Mouse (Mus musculus): Measurements from ENCODE around the gene Msx1.
"Not testable (repeated sequence)": the region's sequence is repeated elsewhere in the genome, so short reads cannot be mapped to it uniquely, and the experiment has no call there.

The Msx1 gene

DNA sequence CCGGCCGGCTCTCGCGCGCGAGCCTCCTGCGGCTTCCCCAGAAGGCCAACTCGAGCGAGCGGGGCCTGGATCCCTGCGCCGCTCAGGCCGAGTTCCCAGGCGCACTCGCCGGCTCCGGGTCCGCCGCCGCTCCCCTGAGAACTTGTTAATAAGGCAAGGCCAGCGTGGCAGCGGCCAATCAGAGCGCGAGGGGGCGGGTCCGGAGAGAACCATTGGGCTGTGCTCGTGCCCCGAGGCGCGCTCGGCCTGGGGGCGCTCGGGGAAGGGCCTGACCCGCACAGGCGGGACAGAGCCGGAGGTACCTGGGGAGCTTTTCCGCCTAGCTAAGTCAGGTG lies at the start of gene Msx1:
Gene Msx1 (minus strand): TSS at position 123 of the 335 bp plus-strand sequence.
- DNase-seq (ENCODE audit: low spot score): peak; percentile 67

DNA sequence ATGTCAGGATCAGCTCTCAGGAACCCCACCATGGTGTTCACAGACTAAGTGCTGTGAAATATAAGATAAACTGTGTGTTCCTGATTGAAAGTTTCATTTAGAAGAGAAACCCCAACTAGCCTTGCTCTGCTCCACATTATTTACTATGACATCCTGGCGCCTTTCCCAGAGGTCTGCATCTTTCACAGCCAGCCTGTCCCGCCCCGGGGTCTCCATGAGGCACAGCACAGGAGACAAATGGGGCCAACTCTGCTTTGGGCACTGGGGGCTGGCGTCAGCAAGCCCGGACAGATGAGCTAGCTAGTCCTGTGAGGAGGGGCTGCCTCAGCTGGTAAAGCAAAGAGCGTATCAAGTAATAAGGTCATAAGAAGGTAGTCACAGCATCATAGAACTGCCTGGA lies 41.1 kb upstream of the Msx1 start:
- no peak for DNase-seq (ENCODE audit: low spot score)

DNA sequence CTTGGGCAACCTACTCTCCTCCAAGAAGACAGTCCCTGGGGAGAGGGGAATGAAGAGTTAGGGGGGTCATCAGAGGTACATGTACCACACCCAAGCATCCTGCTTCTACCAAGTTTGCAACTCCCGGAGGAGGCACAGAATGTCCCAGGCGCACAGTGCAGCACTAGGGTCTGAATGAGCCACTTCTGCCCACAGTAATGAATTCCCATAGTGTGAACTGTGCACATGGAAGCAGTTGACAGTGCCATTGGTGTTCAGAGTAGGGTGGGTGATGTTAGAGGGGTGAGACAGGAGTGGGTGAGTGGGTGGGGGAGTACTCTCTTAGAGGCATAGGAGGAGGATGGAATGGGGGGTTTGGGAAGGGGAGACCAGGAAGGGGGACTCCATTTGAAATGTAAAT lies 39.9 kb upstream of the Msx1 start:
- DNase-seq (ENCODE audit: low spot score): no peak

DNA sequence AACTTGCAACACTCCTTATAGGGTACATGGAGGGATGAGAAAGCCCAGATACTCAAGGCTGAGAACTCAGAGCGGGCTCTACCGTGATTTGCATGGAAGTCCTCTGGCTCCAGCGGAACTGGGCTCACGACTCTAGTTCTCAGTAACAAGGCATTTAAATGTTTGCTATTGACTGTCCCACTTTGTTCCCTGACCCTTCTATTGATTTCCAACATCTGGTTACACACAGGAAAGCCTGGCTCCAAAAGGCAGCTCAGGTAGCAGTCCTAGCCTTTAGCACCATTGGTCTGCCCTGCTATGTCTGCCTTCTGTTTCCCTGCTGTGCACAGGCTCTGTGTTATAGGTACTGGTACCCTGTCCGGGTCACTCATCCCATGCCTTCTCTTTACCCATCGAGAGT lies 36.5 kb upstream of the Msx1 start:
- DNase-seq (ENCODE audit: low spot score): no peak

DNA sequence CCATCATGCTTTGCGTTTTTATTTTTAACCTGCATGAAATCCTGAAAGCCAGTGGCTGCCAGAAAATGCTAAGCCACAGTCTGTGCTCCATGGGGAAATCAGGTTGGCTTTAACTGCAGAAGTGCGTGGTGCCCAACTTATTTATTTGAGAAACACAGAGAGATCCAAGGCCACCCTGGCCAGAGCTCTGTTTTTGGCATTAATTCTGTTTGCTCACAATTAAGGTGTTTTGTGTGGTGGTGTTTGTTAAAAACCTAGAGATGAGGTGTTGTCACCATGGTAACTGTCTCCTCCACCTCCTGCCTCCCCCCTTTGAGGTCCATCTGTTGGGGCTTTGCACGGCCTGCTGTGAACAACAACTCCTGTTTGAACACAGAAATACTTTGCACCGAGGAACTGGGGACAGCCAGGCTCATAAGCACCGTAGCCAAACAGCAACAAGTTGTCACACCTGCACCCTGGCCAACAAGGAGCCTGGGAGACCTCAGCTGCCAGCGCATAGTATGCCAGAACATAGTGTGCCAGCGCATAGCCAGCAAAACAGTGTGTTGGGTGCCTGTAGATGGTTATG lies 35.9 kb upstream of the Msx1 start:
- no peak for DNase-seq (ENCODE audit: low spot score)

DNA sequence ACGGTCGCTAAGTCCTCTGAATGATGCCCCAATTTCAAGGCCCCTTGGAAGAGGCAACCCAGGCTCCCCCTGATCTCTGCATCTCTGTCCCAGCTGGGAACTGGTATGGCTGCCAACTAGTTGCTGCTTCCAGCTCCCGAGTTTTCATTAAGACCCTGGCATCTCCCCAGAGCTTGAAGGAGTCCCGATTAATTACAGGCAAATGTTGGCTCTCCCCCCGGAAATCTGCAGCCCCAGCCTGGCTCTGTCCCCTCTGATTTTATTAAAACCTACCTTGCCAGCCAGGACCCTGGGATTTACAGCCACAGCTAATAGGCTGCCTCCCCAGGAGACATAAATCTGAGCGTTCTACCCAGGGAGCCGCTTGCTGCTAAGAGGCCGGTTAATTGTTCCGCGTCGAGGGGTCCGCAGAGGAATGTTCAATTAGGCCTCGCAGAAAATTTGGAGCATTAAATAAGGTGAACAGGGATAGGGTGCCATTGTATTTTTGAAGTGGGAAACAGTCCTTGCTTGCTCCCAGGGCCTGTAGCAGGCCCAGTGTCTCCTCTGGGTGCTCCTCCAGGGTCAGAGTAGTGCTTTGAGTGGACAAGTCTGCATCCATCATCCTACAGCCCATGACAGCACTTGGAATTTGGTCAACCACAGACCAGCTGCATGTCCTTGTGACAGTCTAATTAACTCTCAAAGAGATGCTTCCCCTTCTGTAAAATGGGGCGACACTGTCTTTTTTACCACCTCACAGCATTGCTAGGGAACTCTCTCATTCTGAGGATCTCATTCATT lies 33.6 kb upstream of the Msx1 start:
- no peak for DNase-seq (ENCODE audit: low spot score)

DNA sequence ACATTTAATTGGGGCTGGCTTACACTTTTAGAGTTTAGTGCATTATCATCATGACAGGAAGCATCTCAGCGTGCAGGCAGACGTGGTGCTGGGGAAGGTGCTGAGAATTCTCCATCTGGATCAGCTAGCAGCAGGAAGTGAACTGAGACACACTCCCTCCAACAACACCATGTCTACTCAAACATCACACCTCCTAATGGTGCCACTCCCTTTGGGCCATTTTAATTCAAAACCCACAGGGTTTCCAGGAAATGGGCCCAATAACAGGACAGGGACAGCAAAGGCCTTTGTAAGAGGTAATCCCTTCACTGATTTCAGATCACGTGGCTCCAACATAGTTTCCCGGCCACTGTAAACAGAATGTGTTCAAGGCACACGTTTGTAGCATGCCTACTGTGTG lies 31.7 kb upstream of the Msx1 start:
- no peak for DNase-seq (ENCODE audit: low spot score)

DNA sequence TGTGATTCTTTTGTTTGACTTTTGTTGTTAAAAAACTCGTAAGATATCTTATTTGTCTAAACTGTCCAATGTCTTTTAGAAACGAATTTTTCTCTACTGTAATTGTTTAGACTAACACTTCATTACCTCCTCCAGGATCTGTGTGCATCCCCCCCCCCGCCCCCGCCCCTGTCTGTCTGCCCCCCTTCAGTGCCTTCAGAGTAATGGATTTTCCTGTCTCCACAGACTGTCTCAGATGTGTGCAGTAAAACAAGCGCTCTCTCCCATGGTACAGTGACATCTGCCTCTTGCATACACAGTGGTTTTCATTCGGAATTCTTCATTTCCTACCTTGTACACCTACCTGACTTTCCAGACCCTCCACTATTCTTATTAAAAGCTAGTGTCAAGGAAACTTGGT lies 29.9 kb upstream of the Msx1 start:
- no peak for DNase-seq (ENCODE audit: low spot score)

DNA sequence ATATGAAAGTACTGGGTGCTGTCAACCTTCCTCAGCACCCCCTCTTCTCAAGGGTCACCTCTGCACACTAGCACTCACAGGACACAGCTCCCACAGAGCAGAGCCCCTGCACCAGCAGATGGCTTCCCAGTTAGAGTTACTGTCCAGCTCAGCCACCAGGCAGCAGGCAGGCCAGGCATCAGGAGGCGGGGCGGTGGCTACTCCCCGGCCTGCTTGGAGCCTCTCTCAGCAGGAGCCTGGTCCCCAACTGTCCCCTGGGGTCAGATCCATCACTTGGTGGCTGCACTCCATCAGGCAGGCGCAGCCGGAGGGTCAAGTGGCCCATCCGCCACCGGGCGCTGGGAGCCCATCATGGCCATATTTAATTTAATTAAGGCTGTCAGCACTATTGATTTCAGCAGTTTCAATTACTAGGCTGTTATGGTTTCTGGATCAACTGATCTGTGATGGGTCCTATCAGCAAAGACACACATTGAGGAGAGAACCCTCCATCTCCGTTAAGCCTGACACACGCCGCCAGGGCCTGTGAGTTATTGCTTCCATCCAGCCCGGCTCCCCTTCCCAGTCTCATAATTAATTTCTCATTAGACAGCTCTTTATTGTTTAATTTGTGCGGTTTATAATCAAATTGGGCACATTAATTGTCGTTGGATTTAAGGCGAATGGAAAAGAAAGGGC lies 27.1 kb upstream of the Msx1 start:
- no peak for DNase-seq (ENCODE audit: low spot score)

DNA sequence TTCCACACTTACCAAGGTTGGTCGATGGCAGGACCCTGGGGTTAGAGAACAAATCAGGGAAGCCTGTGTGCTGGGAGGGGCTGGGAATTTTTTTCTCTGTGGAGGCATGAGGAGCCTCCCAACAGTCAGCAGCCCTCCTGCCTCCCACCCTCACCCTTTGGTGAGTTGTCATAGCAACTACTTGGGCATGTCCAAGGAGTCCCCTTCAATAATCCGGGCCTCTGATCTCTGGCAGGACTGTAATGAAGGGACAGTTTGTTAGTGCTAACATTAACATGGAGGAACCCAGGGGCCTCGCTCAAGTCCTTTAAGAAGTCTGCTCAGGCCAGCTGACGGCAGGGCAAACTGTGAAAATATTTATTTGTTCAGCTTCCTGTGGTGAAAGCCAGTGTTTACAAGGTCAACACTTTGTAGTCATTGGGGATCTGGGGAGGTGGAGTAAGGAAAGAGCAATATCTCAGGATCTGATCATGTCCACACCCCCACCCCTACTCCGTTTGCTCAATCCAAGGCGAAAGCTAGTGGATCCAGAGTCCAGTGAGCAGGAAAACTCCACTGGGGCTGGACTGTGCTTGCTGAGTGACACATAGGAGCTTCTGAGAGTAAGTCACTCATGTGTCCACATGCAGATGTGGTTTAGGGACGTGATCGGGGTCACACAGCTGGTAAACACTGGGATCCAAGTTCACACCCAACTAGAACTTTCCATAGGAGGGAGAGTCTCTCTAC lies 24.8 kb upstream of the Msx1 start:
- no peak for DNase-seq (ENCODE audit: low spot score)

DNA sequence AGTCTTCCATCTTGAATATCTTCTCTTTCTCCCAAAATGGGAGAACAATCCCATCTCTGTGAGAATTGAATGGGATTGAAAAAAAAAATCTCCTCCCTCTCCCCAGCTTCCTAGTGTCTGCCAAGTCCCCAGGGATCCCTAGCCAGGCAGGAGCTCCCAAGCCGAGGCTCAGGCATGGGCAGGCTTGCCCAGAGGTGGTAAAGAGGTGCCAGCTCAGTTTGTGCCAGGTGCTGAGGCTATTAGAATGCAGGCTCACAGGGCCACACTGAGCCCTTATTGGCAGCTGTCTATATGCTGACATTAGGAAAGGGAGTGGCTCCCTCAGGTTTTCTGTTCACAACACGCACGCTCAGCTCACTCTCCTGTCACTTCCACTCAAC lies 11.9 kb upstream of the Msx1 start:
- DNase-seq (ENCODE audit: low spot score): no peak

DNA sequence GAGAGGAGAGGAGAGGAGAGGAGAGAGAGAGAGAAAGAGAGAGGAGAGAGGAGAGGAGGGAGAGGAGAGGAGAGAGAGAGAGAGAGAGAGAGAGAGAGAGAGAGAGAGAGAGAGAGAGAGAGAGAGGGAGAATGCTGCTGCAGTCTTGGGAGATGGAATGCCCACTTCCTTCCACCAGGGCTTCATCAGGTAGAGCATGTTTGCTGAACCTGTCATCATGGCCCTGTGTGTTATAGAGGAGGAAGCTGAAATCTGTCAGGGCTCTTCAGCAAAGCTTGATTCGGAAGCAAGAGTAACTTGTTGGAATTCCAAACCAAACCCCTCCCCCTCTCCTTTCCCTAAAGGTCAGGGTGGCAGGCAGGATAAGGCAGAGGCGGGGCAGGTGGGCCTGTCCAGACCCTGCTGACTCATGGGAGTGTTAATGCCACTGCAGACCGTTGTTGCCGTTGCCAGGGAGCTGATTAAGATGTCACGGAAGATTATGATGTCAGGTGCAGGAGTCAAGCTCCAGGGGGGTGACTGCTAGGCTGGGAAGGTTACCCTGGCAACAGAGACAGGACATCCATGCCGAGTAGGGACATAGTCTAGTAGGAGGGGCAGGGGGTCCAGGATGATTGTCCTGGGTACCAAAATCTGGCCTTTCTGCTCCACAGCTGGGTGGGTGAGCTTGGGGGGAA lies 11.3 kb upstream of the Msx1 start:
- DNase-seq (ENCODE audit: low spot score): no peak

DNA sequence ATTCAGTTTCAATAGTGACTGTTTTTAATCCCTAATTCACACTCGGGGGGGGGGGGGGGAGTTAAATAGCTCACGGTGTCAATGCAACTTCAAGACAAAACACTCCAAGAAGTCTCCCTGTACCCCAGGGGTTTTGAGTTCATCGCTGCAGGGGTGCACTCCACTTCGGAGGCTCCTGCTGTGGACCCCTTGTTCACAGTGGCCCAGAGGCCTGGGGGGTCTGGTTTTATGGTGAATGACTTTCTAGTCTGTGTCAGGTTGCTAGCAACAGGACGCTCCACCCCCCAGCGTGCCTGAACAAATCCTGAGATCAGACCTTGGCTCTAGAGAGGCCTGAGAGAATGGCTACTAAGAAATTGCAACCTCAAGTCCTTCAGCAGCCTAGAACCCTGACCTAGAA lies 8.4 kb upstream of the Msx1 start:
- DNase-seq (ENCODE audit: low spot score): no peak

DNA sequence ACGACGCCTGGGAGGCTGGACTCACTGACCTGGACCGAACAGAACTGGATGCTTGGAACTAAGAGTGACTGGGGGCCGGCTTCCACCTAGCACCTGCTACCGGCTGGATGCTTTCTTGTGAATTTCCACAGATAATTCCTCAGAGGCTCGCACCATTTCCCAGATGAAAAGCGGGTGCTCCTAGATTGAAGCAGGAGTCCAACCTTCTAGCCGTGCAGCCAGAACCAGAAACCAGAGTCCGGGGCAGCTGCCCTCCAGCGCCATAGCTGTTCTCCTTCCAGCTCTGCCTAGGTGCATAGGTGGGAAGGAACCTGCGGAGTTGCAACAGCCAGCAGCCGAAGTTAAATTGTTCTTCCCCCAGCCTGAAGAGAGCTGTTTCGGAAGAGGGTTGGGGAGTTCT lies 7.6 kb upstream of the Msx1 start:
- no peak for DNase-seq (ENCODE audit: low spot score)

DNA sequence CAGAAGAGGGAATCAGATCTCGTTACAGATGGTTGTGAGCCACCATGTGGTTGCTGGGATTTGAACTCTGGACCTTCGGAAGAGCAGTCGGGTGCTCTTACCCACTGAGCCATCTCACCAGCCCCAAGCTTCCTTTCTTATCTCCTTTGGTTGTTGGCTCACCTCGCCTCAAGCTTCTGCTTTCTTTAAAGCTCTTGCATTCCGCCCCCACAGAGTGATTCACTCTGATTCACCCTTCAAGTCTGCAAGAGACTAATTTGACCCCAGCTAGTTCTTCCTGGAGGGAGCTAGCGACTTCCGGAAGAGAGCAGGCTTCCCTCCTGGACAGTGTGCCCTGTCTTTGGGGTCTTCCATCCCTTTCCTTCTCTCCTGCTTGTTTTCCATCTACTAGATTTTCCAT lies 6.1 kb upstream of the Msx1 start:
- DNase-seq (ENCODE audit: low spot score): not testable (repeated sequence)

DNA sequence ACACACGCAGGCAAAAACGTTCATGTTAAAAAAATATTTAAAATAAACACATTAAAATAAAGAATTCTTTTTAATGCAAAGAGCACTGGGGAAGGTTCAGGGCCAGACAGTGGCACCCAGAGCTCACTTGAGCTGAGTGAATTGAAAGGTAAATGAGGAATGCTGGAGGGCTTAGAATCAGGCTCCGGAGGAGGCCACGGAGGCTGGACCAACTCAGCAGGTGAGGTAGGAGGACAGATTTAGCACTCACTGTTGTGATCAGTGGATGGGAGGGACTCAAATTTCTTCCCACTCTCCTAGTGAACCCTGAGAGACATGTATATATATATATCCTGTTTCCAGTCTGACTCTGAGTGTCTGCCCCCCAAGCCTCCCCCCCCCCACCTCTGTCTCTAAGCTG lies 5.5 kb upstream of the Msx1 start:
- DNase-seq (ENCODE audit: low spot score): no peak

DNA sequence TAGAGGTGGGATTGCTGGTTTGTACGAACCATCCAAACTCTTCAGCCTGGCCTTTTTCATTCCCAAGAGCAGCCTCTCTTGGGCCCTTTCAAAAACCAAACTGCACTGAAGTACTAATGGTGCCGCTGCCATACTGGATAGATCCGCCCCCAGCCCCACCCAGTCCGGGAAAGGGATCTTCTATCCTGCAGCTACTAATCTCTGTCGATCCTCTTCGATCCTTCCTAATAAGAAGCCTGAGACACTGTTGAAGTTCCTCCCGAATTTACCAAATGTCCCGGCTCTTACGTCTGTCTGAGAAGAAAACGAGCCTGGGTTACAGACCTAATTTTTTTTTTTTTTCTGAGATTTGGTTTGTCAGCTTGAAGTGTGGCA lies 4.9 kb upstream of the Msx1 start:
- no peak for DNase-seq (ENCODE audit: low spot score)

DNA sequence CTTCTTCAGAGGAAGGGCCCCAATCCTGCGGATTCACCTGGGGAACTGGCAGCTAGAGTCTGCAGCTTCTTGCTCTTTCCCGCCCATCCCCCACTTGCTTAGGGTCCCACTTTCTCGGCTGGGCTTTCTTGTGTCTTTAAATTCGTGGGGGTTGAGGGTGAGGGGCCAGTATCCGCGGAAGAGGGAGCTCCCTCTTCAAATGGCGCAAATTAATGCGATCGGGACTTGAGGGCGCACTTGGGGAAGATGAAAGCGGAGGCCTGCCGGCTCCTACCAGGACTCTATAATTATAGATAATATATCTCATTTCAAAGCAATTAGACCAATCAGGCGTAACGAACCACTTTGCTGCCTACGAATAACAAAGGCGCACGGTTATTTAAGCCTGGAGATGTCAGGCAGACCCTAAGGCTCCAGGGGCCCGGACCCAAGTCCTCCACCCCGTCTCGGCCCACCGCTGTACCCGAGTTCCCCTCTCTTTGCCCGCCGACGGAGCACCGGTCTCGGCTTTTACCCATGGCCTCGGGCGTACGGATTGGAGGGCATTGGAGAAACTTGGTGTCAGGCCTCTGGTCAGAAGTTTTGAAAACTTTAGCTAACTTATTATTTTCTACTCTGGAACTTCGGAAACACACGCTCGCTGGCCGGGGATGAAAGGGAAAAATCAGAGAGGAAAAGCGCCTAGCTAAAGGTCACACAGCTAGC lies 4.4 kb upstream of the Msx1 start:
- DNase-seq (ENCODE audit: low spot score): no peak

DNA sequence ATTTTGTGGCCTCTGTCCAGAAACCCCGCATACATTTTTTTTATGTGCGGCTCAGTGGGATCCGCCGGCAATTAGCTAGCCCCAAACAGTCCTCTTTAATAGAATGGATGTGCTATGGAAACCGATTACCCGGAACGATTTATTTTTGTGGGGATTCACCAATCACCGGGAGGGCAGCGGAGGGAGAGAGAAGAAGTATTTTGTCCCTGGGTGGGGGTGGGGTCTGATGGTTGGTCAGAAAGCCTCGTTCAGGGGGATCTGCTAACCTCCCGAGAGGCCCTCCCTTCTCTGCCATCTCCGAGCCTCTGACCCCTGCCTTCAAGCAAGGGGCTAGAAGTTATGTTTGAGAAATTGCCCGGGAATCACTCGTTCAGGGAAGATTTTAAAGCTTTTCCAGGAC lies 3.6 kb upstream of the Msx1 start:
- no peak for DNase-seq (ENCODE audit: low spot score)

DNA sequence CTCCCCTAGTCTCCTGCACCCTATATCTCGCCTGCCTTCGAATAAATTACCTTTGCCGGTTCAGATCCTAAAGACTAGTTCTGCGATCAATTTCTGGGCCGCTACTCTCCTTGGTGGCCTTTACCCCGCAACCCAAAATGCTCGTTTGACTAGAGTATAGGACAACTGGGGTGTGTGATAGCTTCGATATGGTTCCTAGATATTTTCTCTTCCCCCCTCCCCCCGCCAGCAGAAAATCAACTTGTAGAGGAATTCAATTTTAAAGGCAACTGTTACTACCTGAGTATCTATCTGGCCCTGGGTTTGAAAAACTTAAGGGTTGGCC lies 3.2 kb upstream of the Msx1 start:
- no peak for DNase-seq (ENCODE audit: low spot score)

DNA sequence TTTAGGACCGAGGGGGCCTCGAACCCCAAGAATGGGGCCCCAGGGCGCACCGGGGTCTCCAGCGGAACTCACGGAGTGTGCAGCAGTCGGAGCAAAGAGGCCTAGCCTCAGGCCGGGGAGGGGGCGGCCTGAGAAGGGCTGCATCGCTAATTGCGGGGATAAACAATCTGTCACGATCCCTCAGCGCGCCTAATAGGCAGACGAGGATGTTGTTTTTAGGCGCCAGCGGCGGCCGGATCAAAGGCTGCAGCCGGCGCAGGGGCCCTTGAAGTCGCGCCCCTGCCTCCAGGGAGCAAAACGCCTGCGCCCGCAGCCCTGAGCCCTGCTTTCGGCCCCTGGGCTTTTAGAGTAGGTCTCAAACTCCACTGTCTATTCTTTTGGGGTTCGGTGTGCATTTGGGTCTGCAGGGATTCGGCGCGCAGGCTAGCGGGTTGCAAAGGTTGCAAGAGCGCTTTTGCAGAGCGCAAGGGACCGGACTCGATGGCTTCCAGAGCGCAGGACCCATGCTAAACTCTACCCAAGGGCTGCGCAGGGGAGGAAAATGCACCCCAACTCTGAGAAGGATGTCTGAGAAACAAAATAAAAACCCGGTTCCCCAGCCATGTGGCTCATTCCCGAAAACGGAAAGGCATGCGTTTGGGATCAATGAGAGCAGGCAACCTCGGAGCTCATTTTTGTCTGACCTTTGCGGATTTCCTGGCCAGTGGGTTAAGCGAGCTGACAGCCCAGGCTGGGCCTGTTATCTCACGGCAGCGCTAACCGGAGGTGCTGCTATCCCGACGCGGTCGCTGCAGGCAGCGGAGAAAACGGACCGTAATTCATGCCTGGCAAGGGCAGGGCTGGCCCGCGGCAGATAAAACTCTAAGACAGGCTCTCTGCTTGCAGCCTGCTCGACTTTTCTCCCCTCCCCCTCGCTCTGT lies 2.6 kb upstream of the Msx1 start:
- DNase-seq (ENCODE audit: low spot score): no peak
